Comparison of ENCODE assay signal across 10 mouse cellular contexts in genomic region chr5:116476006-116476405, GRCm38 (mm10). TPM values are rescaled to one million over a fixed set of nuclear protein-coding genes. Genes with fewer than 3 reads are reported as not detected.
DNase-seq lines count a peak whose midpoint lies in the region; ATAC-seq and TF ChIP-seq lines count a peak whose summit lies in the region.
"Had no signal": no experiment of that assay in that cellular context is flagged by ENCODE, and none has a peak within 500 bp of the region (broad histone marks: within the 10 kb centered on the region; RNA-seq: fewer than 3 reads in every experiment).

No protein-coding gene starts in this region.

- no peak for TF ChIP-seq EP300 in liver, postnatal 0 days (IDR thresholded peaks at IDR 0.05; ENCODE audit: low read depth)

- H3K27ac ChIP-seq in forebrain, embryonic 13.5 days = no peak overlapping the region
- H3K27ac ChIP-seq in liver, postnatal 0 days (ENCODE audit: low read depth) = no peak overlapping the region
- H3K27ac ChIP-seq: embryonic facial prominence, embryonic 13.5 days; lung, embryonic 15.5 days had no signal

- DNase-seq in kidney, adult 18-20 months = peak; percentile 27
- DNase-seq in kidney, adult 11 months = no peak
- peak; percentile 2 to 6 for DNase-seq in B cell, adult 2 months
- no peak for DNase-seq in Patski (ENCODE audit: low read depth, low spot score)
- DNase-seq in liver, postnatal 0 days = peak; percentile 65
- peak; percentile 45 for DNase-seq in thymus, postnatal 0 days (ENCODE audit: low spot score)
- no peak for DNase-seq in layer of hippocampus, postnatal 36 days

- CTCF ChIA-PET in Patski (lab: Charles Lee) = interaction anchor here (1.3 kb wide), 1 partner anchor 19 kb away, joined by 4 read pairs; no protein-coding TSS in a partner anchor

- no peak overlapping the region for H3K4me2 ChIP-seq in forebrain, embryonic 13.5 days
- H3K4me2 ChIP-seq in liver, postnatal 0 days (ENCODE audit: low read depth, low read length) = no peak overlapping the region
- H3K4me2 ChIP-seq: embryonic facial prominence, embryonic 13.5 days; lung, embryonic 15.5 days had no signal

- POLR2A ChIA-PET in Patski (lab: Charles Lee) = no interaction called here

- in situ Hi-C loops in Patski (cut with MboI; ENCODE audit: low pct_unique_long_range_greater_than_20kb) = no loop called here

- no peak overlapping the region for H3K9ac ChIP-seq in forebrain, embryonic 13.5 days
- no peak overlapping the region for H3K9ac ChIP-seq in liver, postnatal 0 days (replicated peaks)
- H3K9ac ChIP-seq: embryonic facial prominence, embryonic 13.5 days; lung, embryonic 15.5 days had no signal

- H3K4me3 ChIP-seq in forebrain, embryonic 13.5 days = no peak overlapping the region
- no peak overlapping the region for H3K4me3 ChIP-seq in liver, postnatal 0 days (ENCODE audit: low read depth, low read length)
- H3K4me3 ChIP-seq: embryonic facial prominence, embryonic 13.5 days; lung, embryonic 15.5 days had no signal

- H3K4me1 ChIP-seq in forebrain, embryonic 13.5 days = peaks cover 16% of the 10 kb centered on the region
- H3K4me1 ChIP-seq in liver, postnatal 0 days (ENCODE audit: insufficient read depth) = no peaks in the 10 kb centered on the region
- H3K4me1 ChIP-seq: lung, embryonic 15.5 days had no signal

- 9% methylated on average over 15 of the region's 15 CpGs for WGBS in forebrain, embryonic 13.5 days
- WGBS in liver, postnatal 0 days (ENCODE audit: insufficient replicate concordance) = 12% methylated on average over 15 of the region's 15 CpGs

- no peaks in the 10 kb centered on the region for H3K9me3 ChIP-seq in forebrain, embryonic 13.5 days (replicated peaks)
- H3K9me3 ChIP-seq in liver, postnatal 0 days (ENCODE audit: low read length) = no peaks in the 10 kb centered on the region
- H3K9me3 ChIP-seq: embryonic facial prominence, embryonic 13.5 days; lung, embryonic 15.5 days had no signal

- peaks cover 15% of the 10 kb centered on the region for H3K27me3 ChIP-seq in Patski
- no peaks in the 10 kb centered on the region for H3K27me3 ChIP-seq in forebrain, embryonic 13.5 days
- H3K27me3 ChIP-seq in liver, postnatal 0 days (ENCODE audit: insufficient read depth, low read length) = no peaks in the 10 kb centered on the region
- H3K27me3 ChIP-seq: embryonic facial prominence, embryonic 13.5 days; lung, embryonic 15.5 days had no signal

- peak; percentile 80 for TF ChIP-seq CTCF in Patski (IDR thresholded peaks at IDR 0.05)
- peak; percentile 79 for TF ChIP-seq CTCF in liver, postnatal 0 days (IDR thresholded peaks at IDR 0.05; ENCODE audit: low read depth)

- peaks cover 41% of the 10 kb centered on the region for H3K36me3 ChIP-seq in forebrain, embryonic 13.5 days (ENCODE audit: poor library complexity, severe bottlenecking)
- H3K36me3 ChIP-seq in liver, postnatal 0 days (replicated peaks; ENCODE audit: insufficient read depth, low read length) = no peaks in the 10 kb centered on the region
- H3K36me3 ChIP-seq: embryonic facial prominence, embryonic 13.5 days; lung, embryonic 15.5 days had no signal

- no peak for ATAC-seq in Patski
- ATAC-seq in forebrain, embryonic 13.5 days = peak; percentile 43; the same call in 1 of the 2 replicates
- ATAC-seq in liver, postnatal 0 days = no peak

RNA-seq across cellular contexts. Expression of gene Hspb8, which starts 53.3 kb away (rescaled TPM):
- polyA plus RNA-seq in Patski (2021) = 41.0 TPM
- polyA plus RNA-seq in forebrain, embryonic 13.5 days (2015; fragmentation: Nextera tagmentation; extraction: Ambion mirVana) = 4.5 and 7.2 TPM in 2 replicates
- 9.1 and 10.6 TPM in 2 replicates for polyA plus RNA-seq in liver, postnatal 0 days (2015; fragmentation: Nextera tagmentation; extraction: Ambion mirVana)
- 13.8 and 14.4 TPM in 2 replicates for polyA plus RNA-seq in thymus, postnatal 0 days (2015; fragmentation: Nextera tagmentation; extraction: Ambion mirVana)
- total RNA-seq in layer of hippocampus, postnatal 36 days (2021) = 10 to 100 TPM in 1 of 2 experiments, 1 to 10 TPM in 1; 8.2 to 13.9 TPM

Comparison
In these comparisons a context has a peak if more than half of its experiments do, and no peak if none do; other contexts are left out.
1. DNase-seq: peak in kidney, adult 18-20 months (single experiment), B cell, adult 2 months (2 of 2), liver, postnatal 0 days (single experiment) and thymus, postnatal 0 days (single experiment); none in kidney, adult 11 months (single experiment), Patski (single experiment) and layer of hippocampus, postnatal 36 days (0 of 2).